Mouse (Mus musculus): ENCODE data around the gene Rpl21. TPM values are rescaled to one million over a fixed set of nuclear protein-coding genes. Genes with fewer than 3 reads are reported as not detected.
"Not testable (repeated sequence)": the region's sequence is repeated elsewhere in the genome, so short reads cannot be mapped to it uniquely, and the experiment has no call there.

Gene Rpl21
- total RNA-seq, 2 experiments from 2014 or later = 378 to 411 TPM

- no peak for DNase-seq (ENCODE audit: low spot score in 2 of 2)
Measured at GRCm38 (mm10) chr5:146867246-146867945, 34.7 kb downstream of the Rpl21 start.

GRCm38 (mm10) chr5:146867946-146868314 is 35.2 kb downstream of the Rpl21 start:
- no peak for DNase-seq (ENCODE audit: low spot score in 2 of 2)

GRCm38 (mm10) chr5:146872981-146873631 is 40.4 kb downstream of the Rpl21 start:
- no peak for DNase-seq (ENCODE audit: low spot score in 2 of 2)

GRCm38 (mm10) chr5:146876024-146876423 is 43.3 kb downstream of the Rpl21 start:
- DNase-seq (ENCODE audit: low spot score in 2 of 2) = no peak

- not testable (repeated sequence) for DNase-seq (ENCODE audit: low spot score in 2 of 2)
Measured at GRCm38 (mm10) chr5:146877882-146878281, 45.2 kb downstream of the Rpl21 start.

GRCm38 (mm10) chr5:146882261-146882660 is 49.6 kb downstream of the Rpl21 start:
- no peak for DNase-seq (ENCODE audit: low spot score in 2 of 2)

- DNase-seq (ENCODE audit: low spot score in 2 of 2) = no peak
Measured at GRCm38 (mm10) chr5:146883053-146883452, 50.4 kb downstream of the Rpl21 start.

GRCm38 (mm10) chr5:146883486-146884272 is 51.0 kb downstream of the Rpl21 start:
- no peak for DNase-seq (ENCODE audit: low spot score in 2 of 2)

Other genes with a start within 250 kb of the Rpl21 start
- under 1 TPM; 0.20 to 0.59 TPM for gene Gpr12, start 247.7 kb upstream of the Rpl21 start, total RNA-seq (2021)
- 10 to 100 TPM; 35.8 to 36.3 TPM for gene Usp12, start 37.9 kb upstream of the Rpl21 start, total RNA-seq (2021)
- gene Rasl11a, start 12.2 kb downstream of the Rpl21 start, total RNA-seq (2021) = 10 to 100 TPM in 1 of 2 experiments, 1 to 10 TPM in 1; 8.5 to 18.1 TPM
- gene Gtf3a, start 115.8 kb downstream of the Rpl21 start, total RNA-seq (2021) = 10 to 100 TPM; 40.7 to 45.2 TPM
- gene Mtif3, start 130.9 kb downstream of the Rpl21 start, total RNA-seq (2021) = 10 to 100 TPM; 26.2 to 27.9 TPM
- 10 to 100 TPM; 19.1 to 19.8 TPM for gene Lnx2, start 243.7 kb downstream of the Rpl21 start, total RNA-seq (2021)
- 100 to 1,000 TPM; 131 to 133 TPM for gene Polr1d, start 244.2 kb downstream of the Rpl21 start, total RNA-seq (2021)